Mouse (Mus musculus) A20 (cell line): Measurements from ENCODE around the gene Hltf.

Experiments used
- DNase-seq: peaks from one replicate; pipeline ENCODE4 v3.0.0-alpha.2; 2011; ENCODE audit warnings: low read depth, low spot score

The Hltf gene

GRCm38 (mm10) chr3:20104318-20104717 is 46.7 kb downstream of the Hltf start:
- DNase-seq = no peak

- no peak for DNase-seq
Observed at GRCm38 (mm10) chr3:20104776-20105175, 47.2 kb downstream of the Hltf start.

- DNase-seq = no peak
Observed at GRCm38 (mm10) chr3:20108881-20109280, 51.3 kb downstream of the Hltf start.

GRCm38 (mm10) chr3:20111913-20112312 is 54.3 kb downstream of the Hltf start:
- no peak for DNase-seq

DNA sequence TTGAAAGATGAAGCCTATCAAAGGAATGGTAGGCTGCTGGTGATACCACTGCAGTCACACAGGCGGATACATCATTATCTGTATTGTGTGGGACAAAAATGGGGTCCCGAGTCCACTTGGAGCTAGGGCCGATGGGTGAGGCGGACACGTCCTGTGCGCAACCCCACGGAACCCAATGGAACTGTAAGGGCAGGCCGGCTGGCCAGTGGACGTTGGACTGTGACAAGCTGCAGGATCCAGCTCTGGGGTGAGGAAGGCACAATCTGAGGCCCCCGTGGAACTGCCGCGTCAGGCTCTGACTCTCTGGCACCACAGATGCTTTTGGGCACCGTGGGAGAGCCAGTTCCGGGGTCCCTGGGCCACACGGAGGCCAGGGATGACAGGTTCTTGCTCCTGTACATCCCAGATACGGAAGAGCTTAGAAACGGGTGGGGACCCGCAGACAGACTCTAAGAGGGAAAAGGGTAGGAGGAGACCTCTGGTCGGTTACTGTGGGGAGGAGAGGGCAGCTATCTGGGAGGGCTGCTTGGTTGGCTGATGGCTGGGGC is 61.5 kb downstream of the Hltf start:
- DNase-seq = no peak

DNA sequence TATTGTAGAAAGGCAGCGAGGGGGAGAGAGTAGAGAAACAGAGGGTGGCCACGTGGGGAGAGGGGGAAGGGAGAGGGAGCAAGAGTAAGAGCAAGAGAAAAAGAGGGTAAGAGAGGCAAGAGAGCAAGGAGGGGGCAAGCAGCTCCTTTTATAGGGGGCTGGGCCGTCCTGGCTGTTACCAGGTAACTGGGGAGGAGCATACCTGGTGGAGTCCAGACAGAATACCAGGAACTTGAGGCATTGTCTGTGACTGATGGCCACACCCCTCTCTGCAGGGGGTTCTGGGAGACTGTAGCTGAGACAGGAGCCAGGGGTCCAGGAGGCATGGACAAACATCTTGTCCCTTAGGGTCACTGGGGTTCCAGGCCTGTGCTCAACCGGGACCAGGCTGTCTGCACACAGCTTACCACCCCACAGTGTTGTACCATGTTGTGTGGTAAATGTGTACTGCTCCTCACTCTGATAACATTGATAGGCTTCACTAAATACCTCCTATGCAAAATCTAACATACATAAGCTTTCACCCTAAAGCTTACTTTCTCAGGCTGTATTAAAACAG is 62.2 kb downstream of the Hltf start:
- DNase-seq = no peak

GRCm38 (mm10) chr3:20121582-20121981 is 64.0 kb downstream of the Hltf start:
- DNase-seq = peak; percentile 17

- no peak for DNase-seq
Observed at GRCm38 (mm10) chr3:20125604-20126003, 68.0 kb downstream of the Hltf start.

DNA sequence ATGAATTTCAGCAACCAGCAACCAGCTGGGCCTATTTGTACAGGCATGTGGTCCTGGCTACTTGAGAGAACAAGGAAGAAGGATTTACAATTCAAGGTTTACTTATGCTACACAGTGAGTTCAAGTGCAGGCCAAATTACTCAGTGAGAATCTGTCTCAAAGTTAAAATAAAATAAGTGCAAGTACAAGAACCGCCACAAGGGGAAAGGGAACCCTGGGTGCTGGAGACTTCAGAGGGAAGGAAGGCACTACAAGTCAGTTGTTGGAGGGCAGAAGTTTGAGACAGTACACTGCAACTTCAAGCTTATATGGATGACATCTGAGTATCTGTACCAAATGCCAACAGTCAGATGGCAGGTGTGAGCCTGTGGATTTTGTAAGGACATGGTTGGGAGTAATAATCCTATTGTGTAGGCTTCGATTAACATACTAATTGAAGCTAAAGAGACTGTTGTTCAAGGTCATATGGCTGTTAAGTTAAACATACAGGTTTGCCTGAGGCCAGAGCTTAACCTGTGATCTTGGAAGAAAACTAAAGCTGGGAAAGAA is 69.5 kb downstream of the Hltf start:
- peak; percentile 29 for DNase-seq

DNA sequence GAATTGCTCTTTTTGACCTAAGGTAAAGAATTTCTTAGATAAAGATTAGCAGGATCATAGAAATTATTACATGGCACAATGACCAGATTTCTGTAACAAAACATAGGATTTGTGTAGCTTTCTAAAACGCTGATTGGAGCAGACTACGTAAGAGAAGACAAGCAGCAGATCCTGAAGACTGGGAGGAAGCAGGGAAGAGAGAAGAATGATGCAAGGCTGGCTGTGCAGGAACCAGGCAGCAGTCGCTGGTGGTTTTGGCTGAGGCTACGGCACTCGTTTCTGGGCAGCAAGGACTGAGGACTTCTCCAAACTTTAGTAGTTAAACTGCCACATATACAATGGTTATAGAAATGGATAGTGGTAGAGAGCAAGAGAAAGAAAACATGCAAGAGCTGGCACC is 71.9 kb downstream of the Hltf start:
- DNase-seq = no peak

GRCm38 (mm10) chr3:20130456-20131349 is 73.1 kb downstream of the Hltf start:
- no peak for DNase-seq

GRCm38 (mm10) chr3:20131350-20131720 is 73.7 kb downstream of the Hltf start:
- no peak for DNase-seq

- DNase-seq = no peak
Observed at GRCm38 (mm10) chr3:20132731-20133130, 75.1 kb downstream of the Hltf start.

DNA sequence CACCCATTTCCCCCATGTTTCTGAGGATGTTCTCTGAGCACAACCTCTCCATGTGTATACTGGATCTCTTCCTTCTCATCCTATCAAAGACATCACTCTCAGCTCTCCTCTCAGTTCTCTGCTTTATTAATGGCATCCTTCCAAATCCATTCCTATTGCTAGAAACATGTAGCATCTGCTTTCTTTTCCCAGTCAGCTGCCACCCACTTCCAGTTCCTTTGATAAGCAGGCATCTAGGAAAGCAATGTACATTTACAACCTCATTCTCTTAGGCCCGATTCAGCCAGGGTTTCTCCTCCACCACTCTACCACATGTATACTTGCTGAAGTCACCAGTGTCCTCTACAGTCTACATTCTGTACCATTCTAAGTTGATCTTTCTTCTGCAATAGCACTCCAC is 76.1 kb downstream of the Hltf start:
- no peak for DNase-seq

GRCm38 (mm10) chr3:20134545-20134944 is 76.9 kb downstream of the Hltf start:
- no peak for DNase-seq

DNA sequence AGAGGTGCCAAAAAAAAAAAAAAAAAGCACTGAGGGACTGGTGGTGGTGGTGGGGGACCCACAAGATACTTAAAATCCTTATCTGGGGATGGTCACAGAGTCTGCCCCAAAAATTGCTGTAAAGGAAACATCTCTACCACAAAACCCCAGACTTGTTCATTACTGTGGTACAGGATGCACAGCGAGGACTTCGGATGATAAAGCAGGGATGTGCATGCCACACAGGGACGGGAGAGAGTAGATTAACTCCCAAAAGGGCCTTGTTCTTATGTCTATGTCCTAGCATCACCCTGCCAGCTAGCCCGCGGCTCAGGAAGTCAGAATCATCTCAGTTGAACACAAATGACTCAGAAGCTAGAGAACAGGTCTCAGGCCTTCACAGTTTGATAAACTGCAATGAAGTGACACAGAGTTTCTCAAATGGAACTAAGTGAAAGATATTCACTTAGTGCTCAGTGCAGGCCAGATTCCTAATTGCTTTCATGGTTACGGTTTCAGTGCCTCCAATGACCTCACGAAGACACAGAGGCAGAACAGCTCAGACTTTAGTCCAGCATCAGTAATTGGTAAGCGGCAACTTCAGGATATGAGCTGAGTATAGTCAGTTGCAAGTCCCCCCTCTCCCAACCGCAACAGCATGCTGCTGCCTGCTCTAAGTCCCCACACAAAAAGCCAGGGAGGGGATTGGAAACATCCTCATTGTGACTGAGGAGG is 79.4 kb downstream of the Hltf start:
- no peak for DNase-seq

- no peak for DNase-seq
Observed at GRCm38 (mm10) chr3:20141240-20141639, 83.6 kb downstream of the Hltf start.

GRCm38 (mm10) chr3:20141679-20142078 is 84.1 kb downstream of the Hltf start:
- DNase-seq = no peak

DNA sequence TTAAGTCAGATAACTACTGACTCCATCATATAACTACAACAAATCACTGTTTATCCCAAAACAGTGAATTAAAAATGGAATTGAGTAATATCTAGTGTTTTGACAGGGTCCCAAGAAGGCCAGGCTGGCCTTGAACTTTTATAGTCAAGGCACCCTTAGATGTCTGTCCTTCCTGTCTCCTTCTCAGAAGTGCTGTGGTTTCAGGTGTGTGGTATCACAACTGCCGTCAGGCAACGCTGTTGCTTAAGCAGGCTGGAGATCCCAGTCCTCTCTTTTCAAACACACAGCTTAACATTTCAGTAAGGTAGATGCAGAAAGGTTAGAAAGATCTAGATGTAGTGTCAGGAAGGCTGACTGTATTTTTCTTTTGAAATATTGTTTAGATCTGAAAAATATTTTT is 84.5 kb downstream of the Hltf start:
- DNase-seq = no peak

GRCm38 (mm10) chr3:20142576-20142975 is 85.0 kb downstream of the Hltf start:
- DNase-seq = no peak

DNA sequence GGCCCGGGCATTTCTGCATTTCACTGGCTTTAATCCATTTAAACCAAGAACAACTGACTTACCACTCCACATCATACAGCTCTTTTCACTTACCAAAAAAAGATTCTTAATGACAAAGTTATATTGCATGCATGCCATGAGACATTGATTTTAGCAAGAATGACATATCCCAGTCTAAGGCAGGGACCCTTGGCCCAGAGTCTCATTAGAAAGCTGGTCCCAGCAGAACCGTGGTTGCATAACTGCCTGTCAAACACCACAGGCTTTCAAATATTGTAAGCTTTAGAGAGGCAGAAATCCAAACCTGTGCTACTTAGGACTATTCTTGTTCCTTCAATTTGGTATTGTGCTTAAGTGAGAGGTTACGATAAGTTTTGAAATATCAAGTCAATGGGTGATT is 86.1 kb downstream of the Hltf start:
- DNase-seq = no peak

DNA sequence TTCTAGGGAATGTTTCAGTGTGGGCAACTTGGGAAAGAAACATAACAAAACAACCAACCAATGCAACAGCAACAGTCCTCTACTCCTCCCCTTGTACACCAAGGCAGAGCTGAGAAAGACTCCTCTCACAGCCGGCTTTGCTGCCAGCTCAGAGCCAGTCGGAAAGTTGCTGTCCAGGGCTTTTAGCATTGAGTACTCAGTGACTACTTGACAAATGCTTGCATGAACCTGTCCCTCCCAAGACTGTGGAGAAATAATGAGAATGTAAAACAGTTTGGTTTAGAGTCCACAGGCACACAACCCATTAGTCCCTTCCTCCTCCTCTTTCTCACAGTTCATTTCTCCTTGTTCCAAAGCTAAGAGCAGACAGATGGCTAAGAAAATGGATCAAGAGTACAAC is 86.8 kb downstream of the Hltf start:
- no peak for DNase-seq
